Mouse (Mus musculus): ENCODE data around the gene Txnip.

GRCm38 (mm10) chr3:96577566-96577965 lies 19.8 kb downstream of the Txnip start:
- no peak for TF ChIP-seq POLR2A (IDR thresholded peaks at IDR 0.05; ENCODE audit: control insufficient read depth, extremely low read depth, insufficient read depth, low read length, poor library complexity)
- no peak for TF ChIP-seq CTCF (IDR thresholded peaks at IDR 0.05; ENCODE audit: borderline replicate concordance, control insufficient read depth, extremely low read depth, insufficient read depth, low read length, poor library complexity)
